25 mouse cellular contexts compared by ENCODE assay signal in genomic region chr4:135513865-135514264, GRCm38 (mm10). TPM values are rescaled to one million over a fixed set of nuclear protein-coding genes. Genes with fewer than 3 reads are reported as not detected.
DNase-seq lines count a peak whose midpoint lies in the region; ATAC-seq and TF ChIP-seq lines count a peak whose summit lies in the region.
"Had no signal": no experiment of that assay in that cellular context is flagged by ENCODE, and none has a peak within 500 bp of the region (broad histone marks: within the 10 kb centered on the region; RNA-seq: fewer than 3 reads in every experiment).

No protein-coding gene starts in this region.

- ATAC-seq in kidney, embryonic 16.5 days (ENCODE audit: low FRiP score, low TSS enrichment), result no peak
- ATAC-seq in intestine, embryonic 16.5 days, result peak; percentile 73
- ATAC-seq in stomach, postnatal 0 days (ENCODE audit: low FRiP score, low TSS enrichment), result peak; percentile 59
- no peak for ATAC-seq in forebrain, embryonic 11.5 days (replicated peaks; ENCODE audit: low FRiP score)
- ATAC-seq: CD4-positive, CD25-positive, alpha-beta regulatory T cell, adult 4 months; forebrain, embryonic 13.5 days; forebrain, postnatal 0 days had no signal

- WGBS in kidney, embryonic 16.5 days, result 90% methylated on average over 7 of the region's 7 CpGs
- 62% methylated on average over 7 of the region's 7 CpGs for WGBS in intestine, embryonic 16.5 days
- WGBS in stomach, postnatal 0 days, result 66% methylated on average over 7 of the region's 7 CpGs
- WGBS in forebrain, embryonic 11.5 days, result 84% methylated on average over 7 of the region's 7 CpGs

- no peak overlapping the region for H3K9ac ChIP-seq in kidney, embryonic 16.5 days (replicated peaks; ENCODE audit: low read length)
- H3K9ac ChIP-seq in intestine, embryonic 16.5 days (ENCODE audit: low read depth, low read length), result no peak overlapping the region
- H3K9ac ChIP-seq in stomach, postnatal 0 days (ENCODE audit: low read length), result no peak overlapping the region
- H3K9ac ChIP-seq in forebrain, embryonic 11.5 days (ENCODE audit: low read length), result no peak overlapping the region
- H3K9ac ChIP-seq: embryonic facial prominence, embryonic 13.5 days; forebrain, embryonic 13.5 days; forebrain, postnatal 0 days; hindbrain, embryonic 12.5 days had no signal

- H3K27me3 ChIP-seq in kidney, embryonic 16.5 days (ENCODE audit: insufficient read depth, low read length), result 0 out of 2 replicates have a peak, but pooled peaks cover 2% of the 10 kb centered on the region
- no peaks in the 10 kb centered on the region for H3K27me3 ChIP-seq in intestine, embryonic 16.5 days (replicated peaks; ENCODE audit: control insufficient read depth, insufficient read depth, low read length)
- H3K27me3 ChIP-seq in stomach, postnatal 0 days (ENCODE audit: control insufficient read depth, insufficient read depth, low read length), result no peaks in the 10 kb centered on the region
- no peaks in the 10 kb centered on the region for H3K27me3 ChIP-seq in forebrain, embryonic 11.5 days (ENCODE audit: control insufficient read depth, insufficient read depth, low read length)
- H3K27me3 ChIP-seq: embryonic facial prominence, embryonic 13.5 days; forebrain, embryonic 13.5 days had no signal

- no peak overlapping the region for H3K27ac ChIP-seq in gastrocnemius, adult 2 months
- H3K27ac ChIP-seq in kidney, embryonic 16.5 days (ENCODE audit: low read length), result no peak overlapping the region
- H3K27ac ChIP-seq in intestine, embryonic 16.5 days (ENCODE audit: low read length), result 0 out of 2 replicates have a peak overlapping the region, but pooled peaks have one; percentile 51
- H3K27ac ChIP-seq in stomach, postnatal 0 days (replicated peaks), result peak overlapping the region; percentile 53
- no peak overlapping the region for H3K27ac ChIP-seq in forebrain, embryonic 11.5 days (ENCODE audit: low read depth, low read length)
- H3K27ac ChIP-seq: embryonic facial prominence, embryonic 13.5 days; forebrain, embryonic 13.5 days; heart, embryonic 10.5 days; hindbrain, embryonic 12.5 days had no signal

- TF ChIP-seq EP300 in stomach, postnatal 0 days (optimal IDR thresholded peaks at IDR 0.05), result no peak

- no peak for TF ChIP-seq CTCF in gastrocnemius, adult 2 months (IDR thresholded peaks at IDR 0.05)
- no peak for TF ChIP-seq CTCF in stomach, postnatal 0 days (IDR thresholded peaks at IDR 0.05; ENCODE audit: low read depth)

- no peak overlapping the region for H3K4me3 ChIP-seq in gastrocnemius, adult 2 months
- no peak overlapping the region for H3K4me3 ChIP-seq in kidney, embryonic 16.5 days (ENCODE audit: low read length)
- H3K4me3 ChIP-seq in intestine, embryonic 16.5 days (ENCODE audit: low read length), result no peak overlapping the region
- no peak overlapping the region for H3K4me3 ChIP-seq in stomach, postnatal 0 days (ENCODE audit: low read depth, low read length)
- no peak overlapping the region for H3K4me3 ChIP-seq in forebrain, embryonic 11.5 days (ENCODE audit: low read depth, low read length)
- H3K4me3 ChIP-seq: embryonic facial prominence, embryonic 13.5 days; forebrain, embryonic 13.5 days; heart, embryonic 10.5 days; hindbrain, embryonic 12.5 days had no signal

- H3K36me3 ChIP-seq in kidney, embryonic 16.5 days (ENCODE audit: insufficient read depth, low read length), result no peaks in the 10 kb centered on the region
- no peaks in the 10 kb centered on the region for H3K36me3 ChIP-seq in intestine, embryonic 16.5 days (ENCODE audit: control insufficient read depth, insufficient read depth, low read length)
- no peaks in the 10 kb centered on the region for H3K36me3 ChIP-seq in stomach, postnatal 0 days (ENCODE audit: control insufficient read depth, insufficient read depth, low read length)
- no peaks in the 10 kb centered on the region for H3K36me3 ChIP-seq in forebrain, embryonic 11.5 days (ENCODE audit: control insufficient read depth, insufficient read depth, low read length)
- H3K36me3 ChIP-seq: embryonic facial prominence, embryonic 13.5 days; G1E; heart, embryonic 10.5 days; hindbrain, embryonic 12.5 days had no signal

- H3K9me3 ChIP-seq in kidney, embryonic 16.5 days (ENCODE audit: low read length), result no peaks in the 10 kb centered on the region
- H3K9me3 ChIP-seq in intestine, embryonic 16.5 days (ENCODE audit: control insufficient read depth, low read length), result no peaks in the 10 kb centered on the region
- no peaks in the 10 kb centered on the region for H3K9me3 ChIP-seq in stomach, postnatal 0 days (ENCODE audit: control insufficient read depth, low read length)
- H3K9me3 ChIP-seq in forebrain, embryonic 11.5 days (ENCODE audit: control insufficient read depth, low read length), result no peaks in the 10 kb centered on the region
- H3K9me3 ChIP-seq: embryonic facial prominence, embryonic 13.5 days; forebrain, embryonic 13.5 days; G1E; heart, embryonic 10.5 days; hindbrain, embryonic 12.5 days had no signal

- H3K4me2 ChIP-seq in kidney, embryonic 16.5 days (replicated peaks; ENCODE audit: low read depth, low read length), result no peak overlapping the region
- no peak overlapping the region for H3K4me2 ChIP-seq in intestine, embryonic 16.5 days (ENCODE audit: low read depth, low read length)
- H3K4me2 ChIP-seq in stomach, postnatal 0 days (replicated peaks; ENCODE audit: low read depth), result no peak overlapping the region
- no peak overlapping the region for H3K4me2 ChIP-seq in forebrain, embryonic 11.5 days (ENCODE audit: low read depth, low read length, severe bottlenecking)
- H3K4me2 ChIP-seq: embryonic facial prominence, embryonic 13.5 days; forebrain, embryonic 13.5 days; hindbrain, embryonic 12.5 days had no signal

- no peaks in the 10 kb centered on the region for H3K4me1 ChIP-seq in kidney, embryonic 16.5 days (ENCODE audit: insufficient read depth, low read length)
- H3K4me1 ChIP-seq in intestine, embryonic 16.5 days (ENCODE audit: control insufficient read depth, insufficient read depth, low read length), result peaks cover 28% of the 10 kb centered on the region
- H3K4me1 ChIP-seq in stomach, postnatal 0 days (replicated peaks; ENCODE audit: control insufficient read depth, insufficient read depth), result no peaks in the 10 kb centered on the region
- 0 out of 2 replicates have a peak, but pooled peaks cover 2% of the 10 kb centered on the region for H3K4me1 ChIP-seq in forebrain, embryonic 11.5 days (replicated peaks; ENCODE audit: control insufficient read depth, insufficient read depth, low read length)
- H3K4me1 ChIP-seq: hindbrain, embryonic 12.5 days had no signal

- intact Hi-C loops in gastrocnemius, adult 2 months (cut with DNase I), result no loop called here
- intact Hi-C loops in gastrocnemius, postnatal 14 days (cut with DNase I; ENCODE audit: low total_unique reads), result no loop called here

- DNase-seq in gastrocnemius, adult 2 months, result peak; percentile 2
- DNase-seq in gastrocnemius, postnatal 14 days, result no peak
- peak; percentile 20 to 45 for DNase-seq in kidney, postnatal 25 days
- DNase-seq in stomach, postnatal 0 days (ENCODE audit: low spot score), result peak; percentile 48
- no peak for DNase-seq in forebrain, embryonic 11.5 days (ENCODE audit: low spot score)
- DNase-seq: adrenal gland, adult 8-10 months; adrenal gland, postnatal 36 days; B cell, adult 2 months; cerebellum, adult 11 months; cerebellum, adult 9-10 months; cerebellum, postnatal 25 days; forebrain, postnatal 0 days; heart, adult 18-20 months; heart, postnatal 10 days; heart, postnatal 4 days had no signal

RNA-seq across cellular contexts. Expression of gene Nipal3, which starts 19.0 kb away (rescaled TPM):
- total RNA-seq in gastrocnemius, adult 2 months (2021), result 10 to 100 TPM; 17.3 to 18.4 TPM
- 10 to 100 TPM in 1 of 2 experiments, 1 to 10 TPM in 1; 7.4 to 11.0 TPM for total RNA-seq in gastrocnemius, postnatal 14 days (2021)
- polyA plus RNA-seq in kidney, embryonic 16.5 days (2015; fragmentation: Nextera tagmentation; extraction: Ambion mirVana), result 4.3 and 7.1 TPM in 2 replicates
- 5.2 and 5.6 TPM in 2 replicates for polyA plus RNA-seq in intestine, embryonic 16.5 days (2015; fragmentation: Nextera tagmentation; extraction: Ambion mirVana)
- 3.8 and 5.3 TPM in 2 replicates for polyA plus RNA-seq in stomach, postnatal 0 days (2015; fragmentation: Nextera tagmentation; extraction: Ambion mirVana)
- 3.0 and 3.2 TPM in 2 replicates for polyA plus RNA-seq in forebrain, embryonic 11.5 days (2014; fragmentation: Nextera tagmentation; extraction: Ambion mirVana)

RNA-seq across cellular contexts. Expression of gene Stpg1, which starts 19.3 kb away (rescaled TPM):
- not detected for total RNA-seq in gastrocnemius, adult 2 months (2021)
- under 1 TPM in 1 of 2 experiments, not detected in 1; 0.22 TPM for total RNA-seq in gastrocnemius, postnatal 14 days (2021)
- polyA plus RNA-seq in kidney, embryonic 16.5 days (2015; fragmentation: Nextera tagmentation; extraction: Ambion mirVana), result 0.84 and 1.1 TPM in 2 replicates
- 0.27 and 0.29 TPM in 2 replicates for polyA plus RNA-seq in intestine, embryonic 16.5 days (2015; fragmentation: Nextera tagmentation; extraction: Ambion mirVana)
- 0.16 and 0.18 TPM in 2 replicates for polyA plus RNA-seq in stomach, postnatal 0 days (2015; fragmentation: Nextera tagmentation; extraction: Ambion mirVana)
- 0.35 and 0.44 TPM in 2 replicates for polyA plus RNA-seq in forebrain, embryonic 11.5 days (2014; fragmentation: Nextera tagmentation; extraction: Ambion mirVana)
- total RNA-seq: gastrocnemius, adult 8-10 months; gastrocnemius, postnatal 4 days; heart, postnatal 10 days; heart, postnatal 4 days had no signal
- polyA plus RNA-seq: CD4-positive, CD25-positive, alpha-beta regulatory T cell, adult 4 months; embryonic facial prominence, embryonic 13.5 days; G1E had no signal

RNA-seq across cellular contexts. Expression of gene Grhl3, which starts 59.6 kb away (rescaled TPM):
- total RNA-seq in gastrocnemius, adult 2 months (2021), result not detected
- under 1 TPM; 0.16 to 0.29 TPM for total RNA-seq in gastrocnemius, postnatal 14 days (2021)
- 3.6 and 4.9 TPM in 2 replicates for polyA plus RNA-seq in kidney, embryonic 16.5 days (2015; fragmentation: Nextera tagmentation; extraction: Ambion mirVana)
- 2.5 and 2.9 TPM in 2 replicates for polyA plus RNA-seq in intestine, embryonic 16.5 days (2015; fragmentation: Nextera tagmentation; extraction: Ambion mirVana)
- polyA plus RNA-seq in stomach, postnatal 0 days (2015; fragmentation: Nextera tagmentation; extraction: Ambion mirVana), result 52.5 and 53.3 TPM in 2 replicates
- polyA plus RNA-seq in forebrain, embryonic 11.5 days (2014; fragmentation: Nextera tagmentation; extraction: Ambion mirVana), result 3.9 and 4.5 TPM in 2 replicates
- total RNA-seq: adrenal gland, postnatal 36 days; G1E; heart, adult 18-20 months had no signal
- polyA plus RNA-seq: CD4-positive, CD25-positive, alpha-beta regulatory T cell, adult 4 months; G1E had no signal

Comparison
In these comparisons a context has a peak if more than half of its experiments do, and no peak if none do; other contexts are left out.
1. DNase-seq: peak in gastrocnemius, adult 2 months (single experiment), kidney, postnatal 25 days (2 of 2) and stomach, postnatal 0 days (single experiment); none in gastrocnemius, postnatal 14 days (single experiment) and forebrain, embryonic 11.5 days (single experiment).
2. H3K27ac ChIP-seq: peak in intestine, embryonic 16.5 days (single experiment) and stomach, postnatal 0 days (single experiment); none in gastrocnemius, adult 2 months (single experiment), kidney, embryonic 16.5 days (single experiment) and forebrain, embryonic 11.5 days (single experiment).
3. ATAC-seq: peak in intestine, embryonic 16.5 days (single experiment) and stomach, postnatal 0 days (single experiment); none in kidney, embryonic 16.5 days (single experiment) and forebrain, embryonic 11.5 days (single experiment).